Mouse (Mus musculus): ENCODE measurements around the gene Arvcf.

Arvcf gene

GRCm38 (mm10) chr16:18353106-18353505 is 5.1 kb downstream of the Arvcf start:
- in situ Hi-C loops (cut with MboI, MseI) = no loop called here

GRCm38 (mm10) chr16:18356961-18357360 is 9.0 kb downstream of the Arvcf start:
- in situ Hi-C loops (cut with MboI, MseI) = no loop called here

GRCm38 (mm10) chr16:18357977-18358376 is 10.0 kb downstream of the Arvcf start:
- in situ Hi-C loops (cut with MboI, MseI) = no loop called here

GRCm38 (mm10) chr16:18360151-18360805 is 12.3 kb downstream of the Arvcf start:
- in situ Hi-C loops (cut with MboI, MseI) = no loop called here

- in situ Hi-C loops (cut with MboI, MseI) = no loop called here
Observed at GRCm38 (mm10) chr16:18362948-18363347, 15.0 kb downstream of the Arvcf start.

- in situ Hi-C loops (cut with MboI, MseI) = loop anchor here (5.0 kb wide), 1 partner anchor 50 kb away; no protein-coding TSS in a partner anchor
Observed at GRCm38 (mm10) chr16:18366849-18367248, 18.9 kb downstream of the Arvcf start.

GRCm38 (mm10) chr16:18370197-18370596 is 22.2 kb downstream of the Arvcf start:
- in situ Hi-C loops (cut with MboI, MseI) = loop anchor here (10.0 kb wide), 1 partner anchor 75 kb away; no protein-coding TSS in a partner anchor

- in situ Hi-C loops (cut with MboI, MseI) = loop anchor here (10.0 kb wide), 1 partner anchor 79 kb away; no protein-coding TSS in a partner anchor
Observed at GRCm38 (mm10) chr16:18373632-18374031, 25.6 kb downstream of the Arvcf start.

GRCm38 (mm10) chr16:18376297-18376954 is 28.4 kb downstream of the Arvcf start:
- in situ Hi-C loops (cut with MboI, MseI) = loop anchor here (10.0 kb wide), 1 partner anchor 82 kb away; no protein-coding TSS in a partner anchor

- in situ Hi-C loops (cut with MboI, MseI) = loop anchor here (10.0 kb wide), 1 partner anchor 82 kb away; no protein-coding TSS in a partner anchor
Observed at GRCm38 (mm10) chr16:18377203-18377602, 29.2 kb downstream of the Arvcf start.

GRCm38 (mm10) chr16:18378489-18378888 is 30.5 kb downstream of the Arvcf start:
- in situ Hi-C loops (cut with MboI, MseI) = loop anchor here (10.0 kb wide), 1 partner anchor 84 kb away; no protein-coding TSS in a partner anchor

GRCm38 (mm10) chr16:18379338-18380001 is 31.5 kb downstream of the Arvcf start:
- in situ Hi-C loops (cut with MboI, MseI) = loop anchor here (10.0 kb wide), 1 partner anchor 85 kb away; no protein-coding TSS in a partner anchor

GRCm38 (mm10) chr16:18380495-18381063 is 32.6 kb downstream of the Arvcf start:
- in situ Hi-C loops (cut with MboI, MseI) = no loop called here

GRCm38 (mm10) chr16:18381621-18382258 is 33.8 kb downstream of the Arvcf start:
- in situ Hi-C loops (cut with MboI, MseI) = no loop called here

- in situ Hi-C loops (cut with MboI, MseI) = no loop called here
Observed at GRCm38 (mm10) chr16:18383045-18383726, 35.2 kb downstream of the Arvcf start.

GRCm38 (mm10) chr16:18383756-18384155 is 35.8 kb downstream of the Arvcf start:
- in situ Hi-C loops (cut with MboI, MseI) = no loop called here

GRCm38 (mm10) chr16:18384211-18384610 is 36.2 kb downstream of the Arvcf start:
- in situ Hi-C loops (cut with MboI, MseI) = no loop called here

- in situ Hi-C loops (cut with MboI, MseI) = loop anchor here (5.0 kb wide), 1 partner anchor 77 kb away; no protein-coding TSS in a partner anchor
Observed at GRCm38 (mm10) chr16:18384659-18385058, 36.7 kb downstream of the Arvcf start.

- in situ Hi-C loops (cut with MboI, MseI) = loop anchor here (5.0 kb wide), 1 partner anchor 78 kb away; no protein-coding TSS in a partner anchor
Observed at GRCm38 (mm10) chr16:18385411-18385810, 37.4 kb downstream of the Arvcf start.

- in situ Hi-C loops (cut with MboI, MseI) = loop anchor here (5.0 kb wide), 1 partner anchor 79 kb away; no protein-coding TSS in a partner anchor
Observed at GRCm38 (mm10) chr16:18386451-18386850, 38.5 kb downstream of the Arvcf start.
